Mouse (Mus musculus): Measurements from ENCODE around the gene Fer. TPM values are rescaled to one million over a fixed set of nuclear protein-coding genes. Genes with fewer than 3 reads are reported as not detected.
A peak's percentile ranks its signal among the peaks of the same experiment; 100 is the strongest.

The Fer gene
- total RNA-seq, 2 experiments from 2014 or later = 5.0 to 8.9 TPM

- ATAC-seq (replicated peaks; ENCODE audit: poor library complexity, severe bottlenecking) = peak; percentile 95
These were observed 836 bp downstream of the Fer start, which contains the start of gene A930002H24Rik for GRCm38 (mm10) chr17:63863647-63864149. Gene A930002H24Rik (minus strand): TSS chr17:63863791.

GRCm38 (mm10) chr17:63864171-63864571 is 1.3 kb downstream of the Fer start:
- peak; percentile 24 for ATAC-seq (replicated peaks; ENCODE audit: poor library complexity, severe bottlenecking)

GRCm38 (mm10) chr17:63871773-63872172 is 8.9 kb downstream of the Fer start:
- no peak for ATAC-seq (replicated peaks; ENCODE audit: poor library complexity, severe bottlenecking)

- no peak for ATAC-seq (replicated peaks; ENCODE audit: poor library complexity, severe bottlenecking)
These were observed 16.0 kb downstream of the Fer start for GRCm38 (mm10) chr17:63878889-63879288.

- no peak for ATAC-seq (replicated peaks; ENCODE audit: poor library complexity, severe bottlenecking)
These were observed 17.1 kb downstream of the Fer start for GRCm38 (mm10) chr17:63880009-63880408.

GRCm38 (mm10) chr17:63886988-63887387 is 24.1 kb downstream of the Fer start:
- no peak for ATAC-seq (replicated peaks; ENCODE audit: poor library complexity, severe bottlenecking)

- ATAC-seq (replicated peaks; ENCODE audit: poor library complexity, severe bottlenecking) = no peak
These were observed 27.7 kb downstream of the Fer start for GRCm38 (mm10) chr17:63890611-63891010.

GRCm38 (mm10) chr17:63895829-63896228 is 33.0 kb downstream of the Fer start:
- ATAC-seq (replicated peaks; ENCODE audit: poor library complexity, severe bottlenecking) = no peak

GRCm38 (mm10) chr17:63897050-63897449 is 34.2 kb downstream of the Fer start:
- no peak for ATAC-seq (replicated peaks; ENCODE audit: poor library complexity, severe bottlenecking)

GRCm38 (mm10) chr17:63909297-63909696 is 46.4 kb downstream of the Fer start:
- ATAC-seq (replicated peaks; ENCODE audit: poor library complexity, severe bottlenecking) = no peak

- peak; percentile 61 for ATAC-seq (replicated peaks; ENCODE audit: poor library complexity, severe bottlenecking)
These were observed 58.8 kb downstream of the Fer start for GRCm38 (mm10) chr17:63921601-63922203.

- ATAC-seq (replicated peaks; ENCODE audit: poor library complexity, severe bottlenecking) = no peak
These were observed 62.7 kb downstream of the Fer start for GRCm38 (mm10) chr17:63925581-63925980.

- no peak for ATAC-seq (replicated peaks; ENCODE audit: poor library complexity, severe bottlenecking)
These were observed 67.8 kb downstream of the Fer start for GRCm38 (mm10) chr17:63930634-63931033.

GRCm38 (mm10) chr17:63931556-63931955 is 68.7 kb downstream of the Fer start:
- peak; percentile 61; the same call in 1 of the 2 replicates for ATAC-seq (replicated peaks; ENCODE audit: poor library complexity, severe bottlenecking)

GRCm38 (mm10) chr17:63935408-63935807 is 72.5 kb downstream of the Fer start:
- ATAC-seq (replicated peaks; ENCODE audit: poor library complexity, severe bottlenecking) = no peak

- ATAC-seq (replicated peaks; ENCODE audit: poor library complexity, severe bottlenecking) = no peak
These were observed 75.0 kb downstream of the Fer start for GRCm38 (mm10) chr17:63937886-63938285.

GRCm38 (mm10) chr17:63946772-63947171 is 83.9 kb downstream of the Fer start:
- ATAC-seq (replicated peaks; ENCODE audit: poor library complexity, severe bottlenecking) = no peak

GRCm38 (mm10) chr17:63948811-63949210 is 85.9 kb downstream of the Fer start:
- no peak for ATAC-seq (replicated peaks; ENCODE audit: poor library complexity, severe bottlenecking)

GRCm38 (mm10) chr17:63951436-63951835 is 88.6 kb downstream of the Fer start:
- no peak for ATAC-seq (replicated peaks; ENCODE audit: poor library complexity, severe bottlenecking)

GRCm38 (mm10) chr17:63967091-63967490 is 104.2 kb downstream of the Fer start:
- ATAC-seq (replicated peaks; ENCODE audit: poor library complexity, severe bottlenecking) = no peak

GRCm38 (mm10) chr17:63969448-63969847 is 106.6 kb downstream of the Fer start:
- no peak for ATAC-seq (replicated peaks; ENCODE audit: poor library complexity, severe bottlenecking)

GRCm38 (mm10) chr17:63970239-63970638 is 107.4 kb downstream of the Fer start:
- no peak for ATAC-seq (replicated peaks; ENCODE audit: poor library complexity, severe bottlenecking)

Data from granulocyte monocyte progenitor cell, adult 5-6 weeks (primary cell).